Mouse (Mus musculus): Measurements from ENCODE around the gene Med8. TPM values are rescaled to one million over a fixed set of nuclear protein-coding genes. Genes with fewer than 3 reads are reported as not detected.
A peak's percentile ranks its signal among the peaks of the same experiment; 100 is the strongest.

The Med8 gene
- total RNA-seq, 2 experiments from 2014 or later = 63.7 to 63.9 TPM

DNA sequence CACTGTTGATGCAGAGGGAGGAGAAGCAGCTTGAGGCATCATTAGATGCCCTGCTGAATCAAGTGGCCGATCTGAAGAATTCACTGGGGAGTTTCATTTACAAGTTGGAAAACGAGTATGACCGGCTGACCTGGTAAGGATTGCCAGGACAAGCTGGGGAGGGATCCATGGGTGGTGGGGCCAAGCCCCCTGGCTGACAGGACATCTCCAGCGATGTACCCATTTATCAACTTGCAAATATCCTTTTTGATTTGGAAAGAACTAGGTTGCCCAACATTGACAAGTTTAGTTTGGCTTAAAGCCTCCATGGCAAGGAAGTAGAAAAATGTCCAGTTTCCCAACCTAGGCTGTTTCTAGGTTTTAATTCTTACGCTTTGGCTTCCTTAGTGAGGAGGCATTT lies 1.7 kb downstream of the Med8 start:
- no peak for DNase-seq (ENCODE audit: low spot score in 2 of 2)

DNA sequence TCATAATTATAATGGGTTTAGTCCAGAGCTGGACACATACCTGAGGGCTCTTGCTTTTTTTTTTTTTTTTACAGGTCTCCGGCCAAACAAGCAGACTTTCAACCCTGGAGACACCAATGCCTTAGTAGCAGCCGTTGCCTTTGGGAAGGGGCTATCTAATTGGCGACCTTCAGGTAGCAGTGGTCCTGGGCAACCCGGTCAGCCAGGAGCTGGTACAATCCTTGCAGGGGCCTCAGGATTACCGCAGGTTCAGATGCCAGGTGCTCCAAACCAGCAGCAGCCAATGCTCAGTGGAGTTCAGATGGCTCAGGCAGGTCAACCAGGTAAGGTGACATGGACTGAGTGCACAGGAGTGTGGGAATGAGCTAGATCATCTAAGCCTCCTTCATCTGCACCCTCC lies 4.4 kb downstream of the Med8 start:
- no peak for DNase-seq (ENCODE audit: low spot score in 2 of 2)

DNA sequence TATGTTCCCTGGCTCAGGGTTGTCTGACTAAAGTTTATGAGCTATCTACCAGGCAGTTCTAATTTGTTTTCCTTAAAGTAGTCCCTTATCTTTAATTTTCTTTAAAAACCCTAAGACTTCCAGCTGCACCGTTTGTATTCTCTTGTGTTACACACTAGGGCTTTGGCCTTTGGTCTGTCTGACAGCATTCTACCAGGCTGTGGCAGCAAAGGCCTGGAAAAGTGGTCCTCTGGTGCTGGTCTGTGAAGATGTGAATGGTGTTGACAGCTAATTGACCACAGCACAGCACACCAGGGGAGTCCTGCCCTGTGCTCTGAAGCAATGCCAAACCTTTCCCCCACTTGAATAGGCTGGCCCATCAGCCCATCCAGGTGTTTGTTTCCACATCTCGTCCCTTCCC lies 6.6 kb downstream of the Med8 start:
- DNase-seq (ENCODE audit: low spot score in 2 of 2) = no peak

DNA sequence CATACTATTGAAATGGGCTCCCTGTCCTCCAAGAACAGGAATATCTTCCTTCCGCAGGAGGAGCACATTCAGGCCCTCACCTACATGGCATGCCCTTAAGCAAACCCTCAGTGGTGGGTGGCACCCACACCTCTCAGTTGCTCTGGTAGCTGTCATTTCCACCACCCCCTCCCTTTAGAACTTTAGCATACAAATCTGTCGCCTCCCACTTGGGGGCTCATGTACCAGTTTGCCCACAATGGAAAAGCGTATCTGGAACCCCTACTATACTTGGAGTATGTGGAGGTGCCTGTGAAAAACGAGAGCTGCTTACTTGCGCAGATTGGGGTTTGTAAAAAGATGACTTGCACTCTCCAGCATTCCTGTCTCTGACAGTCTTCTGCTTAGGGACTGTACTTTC lies 7.2 kb downstream of the Med8 start:
- no peak for DNase-seq (ENCODE audit: low spot score in 2 of 2)

DNA sequence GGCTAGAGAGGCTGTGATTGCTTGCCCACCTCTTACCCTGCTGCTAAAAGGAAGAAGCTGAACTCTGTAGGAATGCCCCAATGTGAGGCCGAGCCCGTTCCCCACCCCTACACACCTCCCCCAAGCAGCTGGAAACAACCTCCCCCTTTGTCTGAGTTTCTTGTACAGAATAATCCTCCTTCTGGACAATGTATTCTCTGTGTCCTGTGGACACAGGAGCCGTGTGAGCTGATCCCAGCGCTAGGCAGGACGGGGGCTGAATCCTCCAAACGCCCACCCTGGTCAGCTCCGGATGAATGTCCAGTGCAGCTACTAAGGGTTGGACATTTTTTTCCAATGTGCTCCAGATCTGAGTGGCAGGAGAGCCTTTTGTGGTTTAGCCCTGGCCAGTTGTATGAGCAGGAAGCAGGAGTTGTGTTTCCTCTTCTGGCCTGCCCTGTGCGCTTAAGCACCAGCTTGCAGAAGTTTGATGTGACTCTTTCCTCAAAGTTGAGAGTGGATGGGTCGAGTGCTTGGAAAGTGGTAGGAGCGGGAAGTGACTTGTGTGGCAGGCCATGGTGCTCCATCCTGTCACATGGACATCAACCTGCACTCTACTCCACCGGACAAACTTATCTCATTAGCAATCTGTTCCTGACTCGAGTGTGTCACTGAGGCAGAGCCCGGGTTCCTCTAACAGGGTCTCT lies 8.1 kb downstream of the Med8 start:
- DNase-seq (ENCODE audit: low spot score in 2 of 2) = no peak

DNA sequence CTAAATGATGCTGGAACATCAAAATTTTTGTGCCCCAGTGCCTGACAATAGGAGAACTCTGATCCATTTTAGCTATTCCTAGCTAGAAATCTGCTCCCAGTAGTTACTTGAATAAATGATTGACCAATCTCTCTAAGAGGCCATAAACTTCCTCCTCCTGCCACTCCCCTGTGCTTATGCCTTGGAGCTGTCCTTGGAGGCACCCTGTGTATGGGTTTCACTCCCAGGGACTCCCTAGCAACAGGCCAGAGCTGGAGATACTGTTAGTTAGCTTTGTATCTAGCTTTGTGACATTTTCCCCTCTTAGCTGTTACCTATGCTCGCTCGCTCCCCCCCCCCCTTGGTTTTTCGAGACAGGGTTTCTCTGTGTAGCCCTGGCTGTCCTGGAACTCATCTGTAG lies 12.2 kb downstream of the Med8 start:
- no peak for DNase-seq (ENCODE audit: low spot score in 2 of 2)

DNA sequence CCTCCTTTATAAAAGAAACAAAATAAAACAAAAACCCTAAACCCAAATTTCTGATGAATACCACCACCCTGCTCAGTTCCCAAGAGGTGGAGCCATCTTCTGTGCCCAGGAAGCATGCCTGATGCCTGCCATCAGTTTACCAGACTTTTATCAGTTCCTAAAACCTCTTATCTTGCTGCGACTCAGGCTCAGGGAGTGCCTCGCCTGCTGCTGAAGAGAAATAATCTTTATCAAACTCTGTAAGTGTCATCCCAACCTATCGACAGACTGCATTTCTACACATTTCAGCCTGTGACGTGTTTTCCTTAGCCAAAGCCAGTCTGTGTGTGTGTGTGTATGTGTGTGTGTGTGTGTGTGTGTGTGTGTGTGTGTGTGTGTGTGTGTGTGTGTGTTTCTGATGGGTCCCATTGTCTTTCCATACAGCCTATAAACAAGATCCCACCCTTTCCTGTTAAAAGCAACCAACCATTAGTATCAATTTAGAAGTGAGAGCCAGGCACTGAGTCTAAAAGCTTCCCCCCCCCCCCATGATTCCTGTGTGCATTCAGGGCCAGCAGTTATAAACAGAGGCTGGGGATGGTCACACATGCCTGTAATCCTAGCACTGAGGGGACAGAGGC lies 15.5 kb downstream of the Med8 start:
- DNase-seq (ENCODE audit: low spot score in 2 of 2) = no peak

DNA sequence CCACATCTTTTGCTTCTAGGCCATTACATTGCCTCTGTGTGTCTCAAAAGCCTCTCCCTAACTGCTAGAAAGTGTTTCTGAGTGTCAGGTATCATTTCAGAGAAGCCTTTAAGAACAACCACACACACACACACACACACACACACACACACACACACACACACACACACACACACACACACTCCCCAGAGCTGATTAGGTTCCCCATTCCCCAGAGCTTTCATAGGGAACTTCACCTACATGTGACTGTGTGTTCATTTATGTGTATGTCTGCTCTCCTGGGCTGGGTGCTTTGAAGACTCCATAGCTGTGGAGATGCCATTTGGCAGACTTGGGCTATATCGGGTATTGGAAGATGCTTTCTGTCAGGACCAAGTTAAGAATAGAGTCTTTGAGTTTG lies 16.2 kb downstream of the Med8 start:
- no peak for DNase-seq (ENCODE audit: low spot score in 2 of 2)

DNA sequence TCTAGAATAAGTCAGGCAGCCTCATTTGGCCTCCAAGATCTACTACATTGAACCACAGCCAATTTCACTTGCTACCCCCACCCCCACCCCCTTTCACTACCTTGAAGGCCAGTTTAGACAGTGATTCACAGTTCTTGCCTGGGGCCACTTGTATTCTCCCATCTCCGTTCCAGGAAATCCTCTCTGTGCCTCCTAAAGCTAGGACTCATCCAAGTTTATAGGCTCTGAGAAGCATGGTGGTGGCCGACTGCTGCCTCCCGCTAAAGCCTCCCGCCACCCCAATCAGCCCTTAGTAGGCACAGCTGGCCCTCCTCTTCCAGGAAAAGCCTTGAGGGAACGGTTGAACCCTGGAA lies 18.3 kb downstream of the Med8 start:
- no peak for DNase-seq (ENCODE audit: low spot score in 2 of 2)

DNA sequence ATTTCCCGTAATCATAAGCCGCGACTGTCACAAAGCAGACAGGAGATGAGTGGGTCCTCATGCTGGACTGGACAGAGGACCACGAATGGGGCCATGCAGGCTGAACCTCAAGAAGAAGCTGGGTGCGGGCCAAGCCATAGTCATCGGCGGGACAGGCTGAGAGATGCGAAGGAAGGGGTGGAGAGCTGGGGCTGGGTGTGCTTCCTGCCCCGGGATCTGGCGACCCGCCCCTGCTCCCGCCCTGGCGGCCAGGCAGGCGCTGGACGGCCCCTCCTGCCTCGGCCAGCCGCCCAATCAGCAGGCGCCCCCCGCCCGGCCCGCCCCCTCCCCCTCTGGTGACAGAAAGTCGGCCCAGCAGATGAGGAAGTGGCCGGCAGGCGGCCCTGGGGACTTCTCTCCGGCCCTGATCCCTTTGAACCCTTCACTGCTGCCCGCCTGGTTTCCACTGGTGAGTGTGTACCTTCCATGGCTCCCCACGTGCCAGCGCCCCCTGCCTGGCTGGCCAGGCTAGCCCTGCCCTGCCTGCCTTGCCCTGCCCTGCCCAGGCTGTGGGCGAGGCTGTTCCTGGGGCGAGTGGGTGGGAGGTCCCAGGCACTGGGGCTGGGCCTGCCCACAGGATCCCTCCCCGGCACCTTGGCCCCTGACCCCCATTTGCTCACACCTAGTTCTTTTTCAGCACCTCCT lies 18.8 kb downstream of the Med8 start, which contains the start of gene Elovl1:
Elovl1 (plus strand) TSS at position 326 of the 684 bp plus-strand sequence.
- DNase-seq (ENCODE audit: low spot score in 2 of 2) = peak; percentile 61 to 72

DNA sequence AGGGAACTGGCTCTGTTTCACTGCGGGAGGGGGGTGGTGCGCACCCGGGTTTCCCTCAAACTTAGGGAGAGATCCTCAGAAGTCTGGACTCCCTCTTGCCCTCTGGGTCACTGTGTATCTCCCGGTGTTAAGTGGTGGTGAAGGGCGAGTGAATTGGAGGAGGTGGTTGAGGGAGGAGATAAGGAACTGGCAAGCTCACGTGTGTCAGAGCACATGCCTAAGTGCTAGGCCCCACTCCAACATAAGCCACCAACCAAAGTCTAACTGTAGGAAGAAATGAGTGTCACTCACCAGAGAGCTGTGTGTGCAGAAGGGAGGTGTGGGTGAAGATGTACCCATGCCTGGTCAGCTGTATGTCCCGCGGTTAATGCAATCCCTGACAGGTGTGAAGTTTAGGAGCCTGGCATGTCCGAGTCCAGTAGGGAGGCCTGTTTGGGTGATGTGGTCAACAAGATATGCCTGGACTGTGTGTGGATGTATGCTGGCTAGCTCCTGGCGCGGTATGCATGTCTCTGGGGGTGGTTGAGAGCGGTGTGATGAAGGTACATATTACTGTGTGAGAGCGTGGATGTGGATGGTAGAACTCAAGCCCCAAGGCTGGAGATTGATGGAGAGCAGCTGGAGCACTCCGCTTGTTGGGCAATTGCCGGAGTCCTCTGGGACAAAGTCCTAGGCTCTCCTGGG lies 19.5 kb downstream of the Med8 start:
- no peak for DNase-seq (ENCODE audit: low spot score in 2 of 2)

DNA sequence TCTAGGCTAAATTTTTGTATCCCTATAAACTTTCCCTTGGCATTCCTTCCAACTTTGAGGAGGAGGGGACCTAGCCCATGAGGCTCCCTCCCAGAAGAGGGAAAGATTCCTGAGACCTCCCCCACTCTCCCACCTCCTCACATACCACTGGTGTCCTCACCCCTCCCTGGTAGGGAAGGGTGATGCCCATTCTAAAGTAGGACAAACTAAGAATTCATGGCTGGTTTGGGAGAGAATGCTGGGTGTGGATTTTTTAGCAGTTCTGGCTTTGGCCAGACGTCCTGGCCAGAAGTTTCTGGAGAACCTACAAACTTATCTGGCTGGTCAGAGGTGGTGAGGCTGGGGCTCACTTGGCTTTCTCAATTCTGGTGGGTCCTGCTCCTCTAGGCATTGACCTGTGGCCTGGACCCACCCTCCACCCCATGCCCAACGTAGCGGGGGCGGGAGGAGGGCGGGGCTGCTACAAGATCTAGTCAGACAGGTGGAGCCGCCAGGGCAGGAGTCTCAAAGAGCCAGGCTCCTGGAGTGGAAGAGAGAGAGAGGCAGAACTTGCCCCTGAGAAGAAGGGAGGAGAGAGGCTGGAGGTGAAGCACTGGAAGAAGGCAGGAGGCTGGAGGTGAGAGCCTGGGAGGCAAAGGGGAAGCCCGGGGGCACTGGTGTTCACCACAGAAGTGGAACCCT lies 20.2 kb downstream of the Med8 start:
- no peak for DNase-seq (ENCODE audit: low spot score in 2 of 2)

DNA sequence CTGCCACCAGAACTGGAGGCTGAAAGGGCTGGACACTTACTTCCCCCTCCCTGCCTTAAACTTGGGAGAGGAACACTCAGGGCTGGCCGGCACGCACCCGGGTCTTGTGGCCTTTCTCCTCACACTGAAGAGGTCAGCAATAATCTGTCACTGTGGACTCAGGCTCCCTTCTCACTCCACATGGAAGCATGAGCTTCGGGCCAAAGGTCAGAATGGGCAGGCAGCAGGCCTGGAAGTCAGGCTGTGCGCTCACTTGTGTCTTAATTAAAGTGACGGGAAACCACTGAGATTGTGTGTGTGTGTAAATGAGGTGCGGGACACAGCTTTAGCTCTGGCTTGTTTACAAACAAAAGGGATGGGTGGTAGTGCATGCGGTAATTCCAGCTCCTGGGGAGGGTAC lies 23.2 kb downstream of the Med8 start:
- DNase-seq (ENCODE audit: low spot score in 2 of 2) = no peak

DNA sequence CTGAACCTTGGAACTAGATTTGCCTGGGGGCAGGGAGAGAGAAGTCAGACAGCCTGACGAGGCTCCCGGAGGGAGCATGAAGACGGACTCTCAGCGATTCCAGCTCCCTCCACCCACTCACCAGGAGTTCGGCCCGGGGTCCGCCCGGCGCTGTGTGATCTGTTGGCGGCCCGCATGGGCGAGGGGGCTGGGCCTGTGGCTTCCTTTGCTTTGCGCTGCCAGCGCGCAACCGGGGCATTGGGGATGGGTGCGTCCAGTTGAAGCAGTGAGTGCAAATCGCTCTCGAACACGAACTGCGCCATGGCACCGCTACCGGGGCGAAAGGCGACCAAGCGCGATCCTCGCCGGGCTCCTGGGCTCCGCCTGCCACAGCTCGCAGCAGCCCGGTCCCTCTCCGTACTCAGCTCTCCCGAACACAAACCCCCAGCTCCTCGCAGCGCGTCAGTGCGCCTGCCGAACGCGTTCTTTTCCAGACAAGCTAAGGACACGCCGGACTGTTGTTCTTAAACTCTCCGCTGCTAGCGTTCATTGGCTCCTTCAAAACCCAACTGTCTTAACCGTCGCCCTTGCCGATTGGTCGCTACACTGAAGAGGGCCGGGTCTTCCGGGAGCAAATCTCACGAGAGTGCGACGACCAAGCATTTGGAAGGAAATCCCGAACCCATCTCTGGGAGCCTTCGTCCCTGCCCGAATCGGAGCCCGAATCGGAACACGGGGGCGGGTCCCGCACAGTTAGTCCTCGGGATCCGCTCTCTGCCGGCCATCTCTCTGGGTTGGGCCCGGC lies 27.9 kb downstream of the Med8 start, which contains the start of gene Cdc20:
Cdc20 (minus strand) TSS at position 533 of the 784 bp plus-strand sequence.
- DNase-seq (ENCODE audit: low spot score in 2 of 2) = peak; percentile 91 to 94

DNA sequence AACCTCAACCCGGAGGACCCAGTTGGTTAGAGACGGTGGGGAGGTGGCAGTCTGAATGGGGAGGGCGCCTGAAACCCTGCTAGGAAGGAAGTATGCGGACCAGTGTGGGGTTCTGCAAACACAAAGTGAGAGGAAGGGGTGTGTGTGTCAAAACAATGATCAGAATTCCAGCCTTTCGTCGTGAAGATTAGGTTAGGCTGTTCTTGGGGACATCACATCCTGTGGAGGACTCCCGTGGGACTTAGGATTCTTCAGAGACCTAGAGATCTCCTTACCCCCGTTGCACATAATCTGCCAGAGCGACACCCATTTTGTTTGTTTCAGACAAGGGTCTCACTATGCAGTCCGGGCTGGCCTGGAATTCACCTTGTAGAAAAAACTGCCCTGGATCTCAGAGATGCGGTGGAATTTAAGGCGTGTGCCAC lies 28.7 kb downstream of the Med8 start:
- no peak for DNase-seq (ENCODE audit: low spot score in 2 of 2)

DNA sequence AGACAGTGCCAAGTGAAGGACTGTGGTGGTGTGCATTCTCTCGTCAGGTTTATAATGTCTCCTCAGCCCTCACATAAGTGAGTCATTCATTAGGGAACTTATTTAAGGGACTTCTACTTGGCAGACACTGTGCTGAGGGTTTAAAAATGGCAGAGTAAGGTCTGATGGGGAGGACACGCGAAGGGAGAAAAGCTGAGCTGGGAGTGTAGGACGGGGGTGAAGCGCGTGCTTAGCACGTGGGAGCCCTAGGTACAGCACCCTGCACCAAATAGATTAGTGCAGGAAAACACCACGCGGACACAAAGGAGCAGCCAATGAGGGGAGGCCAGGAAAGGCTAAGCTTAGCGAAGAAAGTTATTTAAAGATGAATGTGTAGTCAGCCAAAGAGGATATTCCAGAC lies 36.0 kb downstream of the Med8 start:
- no peak for DNase-seq (ENCODE audit: low spot score in 2 of 2)

DNA sequence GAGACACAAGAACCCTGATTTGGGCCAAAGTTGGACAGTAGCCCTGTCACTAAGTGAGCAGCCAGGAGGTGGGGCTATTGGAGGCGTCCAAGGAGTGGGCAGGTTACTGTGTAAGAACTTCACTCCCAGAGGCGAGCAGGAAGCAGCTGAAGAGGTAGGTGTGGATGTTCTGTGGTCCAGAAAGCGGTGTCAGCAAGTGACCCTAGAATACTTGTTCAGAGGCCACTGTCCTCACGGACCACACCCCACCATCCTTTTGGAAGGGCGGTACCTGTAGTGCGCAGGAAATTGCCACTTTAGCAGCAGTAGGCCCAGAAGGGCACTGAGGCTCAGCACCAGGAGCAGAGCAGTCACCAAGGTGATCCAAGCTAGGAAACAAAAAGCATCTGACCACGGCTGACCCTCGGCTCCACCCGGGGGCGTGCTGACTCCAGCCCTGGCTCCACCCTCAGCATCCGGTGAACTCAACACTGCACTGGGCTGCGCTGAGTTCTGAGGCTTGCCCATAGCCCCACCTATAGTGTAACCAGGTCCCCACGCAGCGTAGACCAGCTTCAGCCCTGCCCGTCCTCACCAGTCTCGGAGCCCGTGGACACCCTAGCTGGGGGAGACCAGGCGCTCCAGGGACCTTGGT lies 36.8 kb downstream of the Med8 start:
- no peak for DNase-seq (ENCODE audit: low spot score in 2 of 2)

DNA sequence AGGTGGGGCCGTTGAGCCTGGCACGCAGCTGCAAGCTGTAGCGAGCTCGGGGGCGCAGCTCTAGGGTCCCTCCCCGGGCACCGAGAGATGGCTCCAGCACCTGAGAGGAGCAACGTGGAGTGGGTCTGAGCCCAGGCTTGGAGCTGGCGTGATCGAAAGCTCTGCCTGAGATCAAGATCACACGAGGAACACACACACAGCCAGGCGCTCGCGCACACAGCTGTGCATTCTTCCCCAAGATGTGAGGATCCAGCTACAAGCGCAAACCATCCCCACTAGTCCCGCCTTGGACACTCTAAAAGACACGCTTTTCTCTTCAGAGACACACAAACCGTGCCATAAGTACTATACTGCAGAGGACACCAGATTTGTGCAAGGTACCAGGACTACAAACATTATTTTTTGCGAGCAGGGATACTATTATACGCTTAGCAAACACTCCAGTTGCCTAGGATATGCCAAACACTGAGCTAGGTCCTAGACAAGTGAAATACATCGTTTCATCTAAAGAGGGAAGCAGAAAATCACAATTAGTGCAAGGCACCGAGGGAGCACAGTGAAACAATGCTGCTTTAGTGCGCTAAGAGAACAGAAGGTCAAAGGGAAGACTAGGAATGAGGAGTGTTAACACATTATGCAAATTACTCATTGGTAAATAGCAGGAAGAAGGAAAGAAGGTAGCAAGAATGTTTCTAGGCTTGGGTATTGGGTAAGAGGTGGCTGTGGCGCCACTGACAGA lies 37.4 kb downstream of the Med8 start:
- DNase-seq (ENCODE audit: low spot score in 2 of 2) = no peak

DNA sequence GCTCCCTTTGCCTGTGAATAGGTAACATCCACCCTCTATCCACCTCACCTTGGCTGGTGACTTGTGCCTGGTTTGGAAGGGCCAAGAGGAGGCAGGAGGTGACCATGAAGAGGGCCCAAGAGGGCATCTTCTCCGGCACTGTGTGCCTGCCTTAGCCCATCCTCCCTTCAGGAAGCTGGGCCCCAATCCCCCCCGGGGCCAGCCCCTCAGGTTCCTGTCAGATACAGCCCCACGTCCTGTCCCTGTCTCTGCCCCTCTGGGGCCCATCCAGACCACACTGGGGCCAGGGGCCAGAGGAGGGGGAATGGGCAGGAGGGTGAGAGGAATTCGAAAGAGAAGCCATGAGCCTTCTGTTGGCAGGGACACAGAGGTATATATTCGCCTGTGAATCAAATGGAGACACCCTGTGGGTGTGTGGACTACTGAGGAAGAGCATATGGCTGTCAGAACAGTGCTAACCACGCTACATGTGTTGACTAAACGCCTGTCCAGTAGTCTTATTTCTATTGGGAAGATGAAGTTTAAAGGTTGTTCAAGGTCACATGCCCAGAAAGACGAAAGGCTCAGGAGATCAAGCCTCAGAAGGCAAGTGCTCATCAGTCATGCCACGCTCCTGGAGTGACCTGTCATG lies 48.3 kb downstream of the Med8 start, which contains the start of gene Mpl:
Mpl (minus strand) TSS at position 169 of the 631 bp plus-strand sequence.
- no peak for DNase-seq (ENCODE audit: low spot score in 2 of 2)

Data from layer of hippocampus, postnatal 14 days (tissue).